Mouse (Mus musculus) thymus, adult 2 months (tissue): ENCODE results near the gene Brinp2.

Source experiments
- CTCF ChIP-seq: fragments of 200-500 bp; IDR thresholded peaks from 2 replicates; pipeline ENCODE4 v1.5.1; 2012; ENCODE audit warnings: mild to moderate bottlenecking, control low read depth, low read length, moderate library complexity, borderline replicate concordance; ENCODE audit not compliant: control insufficient read depth, poor library complexity, insufficient read depth; ENCODE audit errors: extremely low read depth
- POLR2A ChIP-seq: fragments of 200-500 bp; IDR thresholded peaks from 2 replicates; pipeline ENCODE4 v1.6.1; 2012; ENCODE audit warnings: mild to moderate bottlenecking, low read length, control low read depth, moderate library complexity; ENCODE audit not compliant: control insufficient read depth, poor library complexity, insufficient read depth; ENCODE audit errors: extremely low read depth

DNA sequence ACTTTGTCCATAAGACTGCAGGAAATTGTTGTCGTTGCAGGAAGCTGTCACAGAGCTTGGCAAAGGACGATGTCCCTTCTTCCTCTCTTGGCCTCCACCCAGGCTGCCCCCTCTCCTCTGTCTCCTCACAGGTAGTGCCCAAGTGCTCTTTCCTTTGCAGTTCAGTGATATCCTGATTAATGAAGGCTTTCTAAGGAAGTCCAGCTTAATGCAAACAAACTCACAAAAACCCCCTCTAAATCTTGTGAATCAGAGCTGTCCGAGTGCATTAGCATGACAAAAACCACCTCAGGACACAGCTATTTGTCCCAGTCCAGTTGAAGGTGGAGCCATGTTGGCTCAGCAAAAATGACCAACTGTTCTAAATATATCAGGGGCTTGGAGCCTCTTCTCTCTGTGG lies 30.7 kb upstream of the Brinp2 start:
- TF ChIP-seq CTCF (no peak), POLR2A (no peak)
